Mouse (Mus musculus) stomach, postnatal 0 days (tissue): ENCODE measurements around the gene Cox10.

Experiments
- CTCF ChIP-seq: IDR thresholded peaks from 2 replicates; pipeline ENCODE4 v1.5.1; 2016; ENCODE audit warnings: antibody characterized with exemption, low read depth, mild to moderate bottlenecking, moderate library complexity
- EP300 ChIP-seq: optimal IDR thresholded peaks from 2 replicates; pipeline ENCODE3; 2016; ENCODE audit warnings: antibody characterized with exemption

DNA sequence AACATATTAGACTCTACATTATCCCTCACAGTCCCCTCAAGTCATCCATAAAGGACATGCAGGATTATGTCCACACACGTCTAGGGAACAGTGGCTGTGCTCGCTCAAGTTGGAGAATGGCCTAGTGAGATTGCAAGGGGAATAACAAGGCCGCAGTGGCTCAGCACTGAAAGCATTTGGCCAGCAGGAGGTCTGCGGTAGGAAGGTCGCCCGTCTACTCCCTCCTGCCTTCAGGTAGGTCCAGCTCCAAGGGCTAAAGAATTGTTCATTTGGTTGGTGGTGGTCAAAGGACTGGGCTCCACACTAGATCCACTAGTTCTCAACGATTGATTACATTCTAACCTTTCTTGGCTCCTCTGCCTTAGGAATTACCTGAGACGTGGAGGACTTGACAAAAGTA is 89.0 kb downstream of the Cox10 start:
- TF ChIP-seq EP300 (no peak), CTCF (no peak)
